Mouse (Mus musculus): Measurements from ENCODE around the gene Cox7a2l. TPM values are rescaled to one million over a fixed set of nuclear protein-coding genes. Genes with fewer than 3 reads are reported as not detected.

Cox7a2l gene
- polyA plus RNA-seq, 1 experiment from 2014 or later: 205 TPM

GRCm38 (mm10) chr17:83533150-83533549, 16.0 kb upstream of the Cox7a2l start:
- 82% methylated on average over 9 of the region's 9 CpGs for WGBS
- Histone ChIP-seq H3K4me1 (ENCODE audit: control insufficient read depth, insufficient read depth, low read length) (peaks cover under 1% of the 10 kb centered on the region), H3K27me3 (ENCODE audit: control insufficient read depth, insufficient read depth, low read length) (no peaks in the 10 kb centered on the region), H3K27ac (ENCODE audit: low read depth, low read length) (no peak overlapping the region), H3K36me3 (ENCODE audit: control insufficient read depth, insufficient read depth, low read length) (no peaks in the 10 kb centered on the region), H3K4me2 (ENCODE audit: low read depth, low read length) (no peak overlapping the region), H3K9me3 (ENCODE audit: control insufficient read depth, low read length) (no peaks in the 10 kb centered on the region), H3K9ac (replicated peaks; ENCODE audit: low read depth, low read length) (no peak overlapping the region), H3K4me3 (ENCODE audit: low read depth, low read length) (no peak overlapping the region)
- no peak for ATAC-seq (ENCODE audit: low read depth)

DNA sequence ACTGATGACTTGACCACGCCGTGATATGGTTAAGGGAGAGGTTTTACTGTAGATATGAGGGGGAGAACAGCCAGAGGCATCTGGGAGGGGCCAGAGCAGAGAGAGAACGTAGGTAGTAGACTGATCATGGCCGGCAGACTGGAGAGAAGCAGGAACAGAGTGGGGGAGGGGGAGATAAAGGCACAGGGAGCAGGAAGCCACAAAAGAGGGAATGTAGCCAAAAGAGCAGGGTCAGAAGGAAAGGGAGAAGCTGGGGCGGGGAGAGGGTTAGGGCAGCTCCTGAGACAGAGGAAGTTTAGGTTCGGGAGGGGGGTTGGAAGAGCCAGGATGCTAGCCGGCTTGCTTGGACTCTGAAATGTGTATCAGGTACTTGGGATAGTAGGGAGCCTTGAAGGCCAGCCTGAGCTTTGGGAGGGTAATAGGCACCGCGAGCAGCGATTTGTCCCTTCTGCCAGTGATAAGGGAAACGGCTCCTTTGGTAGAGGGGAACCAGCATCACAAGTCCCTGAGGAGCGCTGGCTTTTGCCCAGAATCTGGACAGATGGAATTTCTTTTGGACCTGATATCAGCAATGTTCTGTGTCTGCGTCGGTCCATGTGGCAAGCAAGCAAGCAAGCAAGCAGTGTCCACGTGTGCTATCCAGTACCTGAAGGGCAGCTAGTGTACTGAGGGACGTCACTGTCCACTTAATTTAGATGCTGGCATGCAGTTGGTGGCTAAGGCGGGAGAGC, 10.7 kb upstream of the Cox7a2l start:
- peak; percentile 58; the same call in 1 of the 2 replicates for ATAC-seq (ENCODE audit: low read depth)
- no peaks in the 10 kb centered on the region for H3K36me3 ChIP-seq (ENCODE audit: control insufficient read depth, insufficient read depth, low read length)
- peak overlapping the region; percentile 29; the same call in 1 of the 2 replicates for H3K4me2 ChIP-seq (ENCODE audit: low read depth, low read length)
- H3K27ac ChIP-seq (ENCODE audit: low read depth, low read length): no peak overlapping the region
- 0 out of 2 replicates have a peak overlapping the region, but pooled peaks have one; percentile 3 for H3K9ac ChIP-seq (replicated peaks; ENCODE audit: low read depth, low read length)
- H3K27me3 ChIP-seq (ENCODE audit: control insufficient read depth, insufficient read depth, low read length): no peaks in the 10 kb centered on the region
- 19% methylated on average over 17 of the region's 17 CpGs for WGBS
- H3K9me3 ChIP-seq (ENCODE audit: control insufficient read depth, low read length): no peaks in the 10 kb centered on the region
- peaks cover 14% of the 10 kb centered on the region for H3K4me1 ChIP-seq (ENCODE audit: control insufficient read depth, insufficient read depth, low read length)
- no peak overlapping the region for H3K4me3 ChIP-seq (ENCODE audit: low read depth, low read length)

GRCm38 (mm10) chr17:83526624-83527532, 9.7 kb upstream of the Cox7a2l start:
- Histone ChIP-seq H3K4me3 (ENCODE audit: low read depth, low read length) (no peak overlapping the region), H3K27ac (ENCODE audit: low read depth, low read length) (no peak overlapping the region), H3K4me1 (ENCODE audit: control insufficient read depth, insufficient read depth, low read length) (peaks cover 14% of the 10 kb centered on the region), H3K9ac (replicated peaks; ENCODE audit: low read depth, low read length) (no peak overlapping the region), H3K27me3 (ENCODE audit: control insufficient read depth, insufficient read depth, low read length) (no peaks in the 10 kb centered on the region), H3K9me3 (ENCODE audit: control insufficient read depth, low read length) (no peaks in the 10 kb centered on the region), H3K4me2 (ENCODE audit: low read depth, low read length) (peak overlapping the region; percentile 29; the same call in 1 of the 2 replicates), H3K36me3 (ENCODE audit: control insufficient read depth, insufficient read depth, low read length) (no peaks in the 10 kb centered on the region)
- 22% methylated on average over 13 of the region's 13 CpGs for WGBS
- peak; percentile 74 for ATAC-seq (ENCODE audit: low read depth)

GRCm38 (mm10) chr17:83526091-83526561, 9.0 kb upstream of the Cox7a2l start:
- WGBS: 5% methylated on average over 5 of the region's 5 CpGs
- Histone ChIP-seq H3K36me3 (ENCODE audit: control insufficient read depth, insufficient read depth, low read length) (no peaks in the 10 kb centered on the region), H3K9me3 (ENCODE audit: control insufficient read depth, low read length) (no peaks in the 10 kb centered on the region), H3K27ac (ENCODE audit: low read depth, low read length) (0 out of 2 replicates have a peak overlapping the region, but pooled peaks have one; percentile 39), H3K27me3 (ENCODE audit: control insufficient read depth, insufficient read depth, low read length) (no peaks in the 10 kb centered on the region), H3K4me3 (ENCODE audit: low read depth, low read length) (no peak overlapping the region), H3K9ac (replicated peaks; ENCODE audit: low read depth, low read length) (0 out of 2 replicates have a peak overlapping the region, but pooled peaks have one; percentile 11), H3K4me2 (ENCODE audit: low read depth, low read length) (no peak overlapping the region), H3K4me1 (ENCODE audit: control insufficient read depth, insufficient read depth, low read length) (peaks cover 14% of the 10 kb centered on the region)
- ATAC-seq (ENCODE audit: low read depth): peak; percentile 28; the same call in 1 of the 2 replicates

DNA sequence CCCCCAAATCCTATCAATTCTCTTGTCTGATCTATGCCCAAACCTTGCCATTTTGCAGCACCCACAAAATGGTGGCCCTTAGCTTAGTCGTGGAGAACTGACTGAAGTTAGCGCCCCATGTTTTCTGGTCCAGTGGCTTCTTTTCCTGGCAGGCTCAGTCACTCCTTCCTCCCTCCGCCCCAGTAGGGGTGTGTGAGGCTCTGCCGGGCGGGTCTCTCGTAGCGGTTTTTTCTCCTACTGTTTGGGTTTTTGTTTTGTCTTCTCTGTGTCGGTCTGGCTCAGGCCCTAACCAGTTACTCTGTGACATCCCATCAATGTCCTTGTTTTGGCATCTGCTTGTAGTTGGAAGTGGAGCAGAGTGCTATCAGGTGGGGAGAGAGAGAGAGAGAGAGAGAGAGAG, 8.5 kb upstream of the Cox7a2l start:
- Histone ChIP-seq H3K9ac (replicated peaks; ENCODE audit: low read depth, low read length) (no peak overlapping the region), H3K4me3 (ENCODE audit: low read depth, low read length) (no peak overlapping the region), H3K4me1 (ENCODE audit: control insufficient read depth, insufficient read depth, low read length) (peaks cover 14% of the 10 kb centered on the region), H3K27ac (ENCODE audit: low read depth, low read length) (no peak overlapping the region), H3K27me3 (ENCODE audit: control insufficient read depth, insufficient read depth, low read length) (no peaks in the 10 kb centered on the region), H3K9me3 (ENCODE audit: control insufficient read depth, low read length) (no peaks in the 10 kb centered on the region), H3K4me2 (ENCODE audit: low read depth, low read length) (no peak overlapping the region), H3K36me3 (ENCODE audit: control insufficient read depth, insufficient read depth, low read length) (no peaks in the 10 kb centered on the region)
- no peak for ATAC-seq (ENCODE audit: low read depth)
- 3% methylated on average over 8 of the region's 8 CpGs for WGBS

DNA sequence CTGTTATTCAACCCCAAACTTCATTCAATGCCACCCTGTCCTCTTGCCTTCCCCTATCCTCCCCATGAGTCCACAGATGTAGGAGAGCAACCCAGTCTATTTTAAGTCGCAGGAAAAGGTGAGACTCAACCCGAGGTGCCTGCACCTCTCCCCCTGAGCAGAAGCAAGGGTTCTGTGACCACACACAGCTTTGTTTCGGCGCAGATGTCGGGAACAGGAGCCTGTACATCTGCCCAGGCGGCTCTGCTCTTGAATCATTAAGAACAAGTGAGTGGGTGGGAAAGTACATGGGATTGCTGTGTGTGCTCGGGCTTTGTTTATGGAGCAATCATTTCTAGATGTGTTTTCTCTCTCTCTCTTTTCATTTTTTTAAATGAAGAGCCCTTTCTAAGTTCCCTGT, 7.6 kb upstream of the Cox7a2l start:
- Histone ChIP-seq H3K36me3 (ENCODE audit: control insufficient read depth, insufficient read depth, low read length) (no peaks in the 10 kb centered on the region), H3K27ac (ENCODE audit: low read depth, low read length) (no peak overlapping the region), H3K4me3 (ENCODE audit: low read depth, low read length) (no peak overlapping the region), H3K9me3 (ENCODE audit: control insufficient read depth, low read length) (no peaks in the 10 kb centered on the region), H3K4me1 (ENCODE audit: control insufficient read depth, insufficient read depth, low read length) (peaks cover 14% of the 10 kb centered on the region), H3K9ac (replicated peaks; ENCODE audit: low read depth, low read length) (no peak overlapping the region), H3K27me3 (ENCODE audit: control insufficient read depth, insufficient read depth, low read length) (no peaks in the 10 kb centered on the region), H3K4me2 (ENCODE audit: low read depth, low read length) (no peak overlapping the region)
- 19% methylated on average over 7 of the region's 7 CpGs for WGBS
- no peak for ATAC-seq (ENCODE audit: low read depth)

- 57% methylated on average over 7 of the region's 7 CpGs for WGBS
Observed at GRCm38 (mm10) chr17:83522590-83523379, 5.7 kb upstream of the Cox7a2l start.

DNA sequence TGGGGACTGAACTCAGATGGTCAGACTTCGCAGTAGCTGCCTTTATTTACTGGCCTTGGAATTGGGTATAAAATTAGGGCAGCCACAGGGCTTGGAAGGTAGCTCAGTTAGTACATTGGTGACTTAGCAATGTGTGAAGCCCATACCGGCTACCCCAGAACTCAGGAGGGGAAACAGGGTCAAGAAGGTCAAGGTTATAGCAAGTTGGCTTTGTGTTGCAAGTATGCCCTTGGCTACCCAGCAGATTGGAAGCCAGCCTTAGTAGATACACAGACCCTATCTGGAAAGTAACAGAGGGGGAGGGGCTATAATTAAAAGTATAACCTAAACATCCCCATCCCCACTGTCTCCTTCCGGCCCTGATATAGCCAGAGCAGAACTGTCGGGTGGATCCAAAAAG, 4.8 kb upstream of the Cox7a2l start:
- 89% methylated on average over 4 of the region's 4 CpGs for WGBS
- Histone ChIP-seq H3K27ac (ENCODE audit: low read depth, low read length) (no peak overlapping the region), H3K27me3 (ENCODE audit: control insufficient read depth, insufficient read depth, low read length) (no peaks in the 10 kb centered on the region), H3K4me2 (ENCODE audit: low read depth, low read length) (no peak overlapping the region), H3K4me3 (ENCODE audit: low read depth, low read length) (no peak overlapping the region), H3K4me1 (ENCODE audit: control insufficient read depth, insufficient read depth, low read length) (peaks cover 9% of the 10 kb centered on the region; the same call in 1 of the 2 replicates), H3K9ac (replicated peaks; ENCODE audit: low read depth, low read length) (no peak overlapping the region), H3K9me3 (ENCODE audit: control insufficient read depth, low read length) (no peaks in the 10 kb centered on the region), H3K36me3 (ENCODE audit: control insufficient read depth, insufficient read depth, low read length) (no peaks in the 10 kb centered on the region)
- ATAC-seq (ENCODE audit: low read depth): no peak

More at GRCm38 (mm10) chr17:83522590-83523379, 5.7 kb upstream of the Cox7a2l start:
- H3K27ac ChIP-seq (ENCODE audit: low read depth, low read length): no peak overlapping the region
- no peak overlapping the region for H3K9ac ChIP-seq (replicated peaks; ENCODE audit: low read depth, low read length)
- H3K4me2 ChIP-seq (ENCODE audit: low read depth, low read length): no peak overlapping the region
- no peak overlapping the region for H3K4me3 ChIP-seq (ENCODE audit: low read depth, low read length)
- H3K36me3 ChIP-seq (ENCODE audit: control insufficient read depth, insufficient read depth, low read length): no peaks in the 10 kb centered on the region
- H3K27me3 ChIP-seq (ENCODE audit: control insufficient read depth, insufficient read depth, low read length): no peaks in the 10 kb centered on the region
- H3K4me1 ChIP-seq (ENCODE audit: control insufficient read depth, insufficient read depth, low read length): peaks cover 10% of the 10 kb centered on the region
- no peaks in the 10 kb centered on the region for H3K9me3 ChIP-seq (ENCODE audit: control insufficient read depth, low read length)
- ATAC-seq (ENCODE audit: low read depth): no peak

Data from neural tube, embryonic 14.5 days (tissue).